Mouse (Mus musculus) G1E (cell line): ENCODE measurements around the gene Rsrp1. TPM values are rescaled to one million over a fixed set of nuclear protein-coding genes. Genes with fewer than 3 reads are reported as not detected.
"Not testable (repeated sequence)": the region's sequence is repeated elsewhere in the genome, so short reads cannot be mapped to it uniquely, and the experiment has no call there.

Experiments
- ATAC-seq: 2 replicates; pipeline ENCODE4 v1.8.0; 2016; ENCODE audit warnings: mild to moderate bottlenecking; ENCODE audit not compliant: insufficient number of reproducible peaks, poor library complexity, low FRiP score, severe bottlenecking; ENCODE audit errors: extremely low read depth
- DNase-seq: peaks from one replicate; pipeline ENCODE4 v3.0.0; 2012; ENCODE audit warnings: low spot score
- H3K27me3 ChIP-seq: 2 replicates; pipeline ENCODE4 v1.6.1; 2012; ENCODE audit warnings: mild to moderate bottlenecking, low read length, inconsistent platforms; ENCODE audit not compliant: insufficient read depth
- H3K36me3 ChIP-seq: replicated peaks from 2 replicates; pipeline ENCODE3; 2012; ENCODE audit warnings: mild to moderate bottlenecking, inconsistent platforms
- H3K4me1 ChIP-seq: 2 replicates; pipeline ENCODE4 v1.6.1; 2012; ENCODE audit warnings: low read depth, low read length, inconsistent platforms, mixed read lengths; ENCODE audit not compliant: insufficient read depth
- H3K4me3 ChIP-seq: 2 replicates; pipeline ENCODE4 v1.5.1; 2012; ENCODE audit warnings: low read depth, mild to moderate bottlenecking, inconsistent platforms, low read length, moderate library complexity, mixed read lengths
- H3K9me3 ChIP-seq: replicated peaks from 2 replicates; pipeline ENCODE4 v1.6.1; 2012; ENCODE audit warnings: inconsistent platforms
- CTCF ChIP-seq: IDR thresholded peaks from 2 replicates; pipeline ENCODE4 v1.5.1; 2012; ENCODE audit warnings: low read depth, low read length, inconsistent platforms, mixed read lengths
- GATA1 ChIP-seq: IDR thresholded peaks from 2 replicates; pipeline ENCODE4 v1.6.1; 2012; ENCODE audit warnings: borderline replicate concordance, low read length, inconsistent platforms, mixed read lengths
- GATA2 ChIP-seq: IDR thresholded peaks from 2 replicates; pipeline ENCODE4 v1.6.1; 2012; ENCODE audit warnings: low read depth, low read length, inconsistent platforms, borderline replicate concordance
- POLR2AphosphoS5 ChIP-seq: IDR thresholded peaks from 2 replicates; pipeline ENCODE4 v1.6.1; 2012; ENCODE audit warnings: low read depth, low read length, inconsistent platforms; ENCODE audit not compliant: insufficient replicate concordance
- TAL1 ChIP-seq: conservative IDR thresholded peaks from 2 replicates; pipeline ENCODE4 v1.6.1; 2012; ENCODE audit warnings: low read depth, low read length, inconsistent platforms, mixed read lengths
- polyA plus RNA-seq: library from polyadenylated mRNA; stranded (reverse); fragments of >175 nt; gene quantifications from 2 replicates; pipeline ENCODE4 v1.2.3, GENCODE M21; 2012
- total RNA-seq, 2 experiments: library from RNA; stranded (forward) in 1 of 2; stranded (reverse) in 1 of 2; fragments of 200-1000 nt in 1 of 2; fragments of >200 nt in 1 of 2; fragmentation: Nextera tagmentation in 1 of 2; gene quantifications; 2 replicates each; pipeline ENCODE4 v1.2.3; 2014 to 2017

Rsrp1 gene
- total and polyA plus RNA-seq, 3 experiments, result 286 to 492 (median 468) TPM

DNA sequence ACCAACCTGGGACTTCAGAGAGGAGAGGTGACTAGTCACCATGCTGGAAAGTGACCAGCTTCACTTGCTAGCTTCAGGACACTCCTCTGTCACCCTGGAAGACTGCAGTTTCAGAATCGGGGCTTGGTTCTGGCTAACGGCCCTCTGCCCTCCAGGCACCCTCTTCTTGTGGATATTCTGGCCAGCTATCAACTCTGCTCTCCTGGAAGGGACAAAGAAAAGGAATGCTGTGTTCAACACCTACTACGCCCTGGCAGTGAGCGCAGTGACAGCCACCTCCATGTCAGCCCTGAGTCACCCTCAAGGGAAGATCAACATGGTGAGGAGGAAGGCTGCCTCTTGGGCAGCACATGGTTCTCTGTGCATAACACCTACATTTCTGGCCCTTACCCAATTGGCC, 39.0 kb upstream of the Rsrp1 start:
- Histone ChIP-seq H3K36me3 (peaks cover 44% of the 10 kb centered on the region), H3K9me3 (no peaks in the 10 kb centered on the region), H3K4me3 (no peak overlapping the region), H3K4me1 (peaks cover 18% of the 10 kb centered on the region), H3K27me3 (no peaks in the 10 kb centered on the region)
- ATAC-seq (no peak), DNase-seq (no peak)
- TF ChIP-seq POLR2AphosphoS5, result no peak
- TF ChIP-seq GATA1, result no peak
- no peak for TF ChIP-seq GATA2
- TF ChIP-seq CTCF, result no peak
- no peak for TF ChIP-seq TAL1

DNA sequence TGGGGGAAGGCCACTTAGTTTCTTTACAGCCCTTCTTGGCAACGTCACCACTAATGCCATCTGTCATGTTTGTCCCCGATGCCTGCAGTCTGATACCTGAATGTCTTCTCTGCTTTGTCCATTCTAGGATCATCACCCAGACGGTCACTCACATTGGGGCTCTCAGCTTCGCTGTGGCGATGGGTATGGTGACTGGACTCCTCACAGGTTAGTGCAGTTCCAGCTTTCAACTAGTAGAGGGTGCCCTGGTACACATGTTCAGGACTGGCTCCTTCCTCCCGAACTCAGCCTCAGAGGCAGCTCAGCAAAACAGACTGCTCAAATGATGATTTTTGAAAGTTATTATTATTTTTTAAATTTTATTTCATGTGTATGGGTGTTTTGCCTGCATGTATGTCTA, 31.3 kb upstream of the Rsrp1 start:
- Histone ChIP-seq H3K9me3 (no peaks in the 10 kb centered on the region), H3K27me3 (no peaks in the 10 kb centered on the region), H3K36me3 (peaks cover 64% of the 10 kb centered on the region), H3K4me3 (no peak overlapping the region), H3K4me1 (peaks cover 5% of the 10 kb centered on the region)
- DNase-seq (no peak), ATAC-seq (peak; percentile 15; the same call in 1 of the 2 replicates)
- TF ChIP-seq TAL1 (no peak), CTCF (peak; percentile 95), POLR2AphosphoS5 (no peak), GATA1 (no peak), GATA2 (no peak)

DNA sequence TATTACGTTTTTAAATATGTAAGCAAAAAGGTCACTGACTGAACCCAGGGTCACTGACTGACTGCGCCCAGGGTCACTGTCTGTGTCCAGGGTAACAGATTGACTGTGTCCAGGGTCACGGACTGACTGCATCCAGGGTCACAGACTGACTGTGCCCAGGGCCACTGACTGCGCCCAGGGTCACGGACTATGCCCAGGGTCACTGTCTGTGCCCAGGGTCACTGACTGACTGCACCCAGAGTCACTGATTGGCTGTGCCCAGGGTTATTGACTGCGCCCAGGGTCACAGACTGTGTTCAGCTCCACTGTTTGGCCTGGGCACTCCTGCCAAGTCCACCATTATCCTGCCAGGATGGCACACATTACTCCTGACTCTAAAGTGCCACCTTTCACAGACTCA, 26.1 kb upstream of the Rsrp1 start:
- ATAC-seq, result no peak
- TF ChIP-seq CTCF, result no peak
- TF ChIP-seq GATA1, result no peak
- no peak for TF ChIP-seq GATA2
- TF ChIP-seq POLR2AphosphoS5, result no peak
- no peak for TF ChIP-seq TAL1

DNA sequence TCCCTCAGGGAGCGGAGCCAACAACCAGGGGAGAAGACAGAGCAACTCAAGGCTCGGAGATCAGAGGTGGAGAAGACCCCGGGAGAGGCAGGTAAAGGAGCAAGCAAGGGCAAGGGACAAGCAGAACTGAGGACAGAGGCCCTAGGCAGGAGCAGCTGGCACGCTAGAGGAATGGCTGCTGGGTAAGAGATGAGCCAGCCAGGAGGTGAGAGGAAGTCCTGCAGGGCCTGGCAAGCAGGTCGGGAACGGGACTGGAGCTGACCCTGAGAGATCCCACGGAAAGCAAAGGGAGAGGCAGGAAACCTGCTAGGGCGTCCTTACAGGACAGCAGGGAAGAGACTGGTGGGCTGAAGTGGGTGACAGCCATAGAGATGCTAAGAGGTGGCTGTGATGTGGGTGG, 22.3 kb upstream of the Rsrp1 start:
- ATAC-seq (no peak), DNase-seq (no peak)
- H3K4me1 ChIP-seq, result peaks cover 7% of the 10 kb centered on the region; the same call in 1 of the 2 replicates
- TF ChIP-seq GATA2 (no peak), POLR2AphosphoS5 (no peak), TAL1 (no peak), GATA1 (no peak), CTCF (no peak)
- H3K36me3 ChIP-seq, result peaks cover 99% of the 10 kb centered on the region
- H3K9me3 ChIP-seq, result no peaks in the 10 kb centered on the region
- H3K4me3 ChIP-seq, result no peak overlapping the region
- H3K27me3 ChIP-seq, result no peaks in the 10 kb centered on the region

More for the DNA sequence above, 26.1 kb upstream of the Rsrp1 start:
- Histone ChIP-seq H3K4me3 (no peak overlapping the region), H3K36me3 (peaks cover 88% of the 10 kb centered on the region), H3K27me3 (no peaks in the 10 kb centered on the region), H3K9me3 (no peaks in the 10 kb centered on the region), H3K4me1 (peaks cover 4% of the 10 kb centered on the region; the same call in 1 of the 2 replicates)
- DNase-seq, result no peak

DNA sequence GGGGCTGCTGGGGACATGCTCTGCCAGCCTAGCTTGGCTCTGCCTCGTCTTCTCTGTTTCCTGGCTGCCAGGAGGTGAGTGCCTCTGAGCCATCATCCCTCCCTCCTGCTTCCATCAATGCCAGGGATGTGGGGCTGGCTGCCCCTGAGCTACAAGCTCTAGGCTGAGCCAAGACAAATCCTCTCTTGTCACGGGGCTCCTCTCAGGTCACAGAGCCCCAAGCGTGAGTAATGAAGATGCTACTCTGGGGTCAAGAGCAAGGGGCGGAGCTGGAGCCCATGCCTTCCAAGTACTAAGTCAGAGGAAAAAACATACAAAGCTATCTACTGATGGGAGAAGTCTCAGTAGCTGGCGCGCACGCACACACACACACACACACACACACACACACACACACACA, 20.3 kb upstream of the Rsrp1 start:
- peaks cover 14% of the 10 kb centered on the region; the same call in 1 of the 2 replicates for H3K4me1 ChIP-seq
- ATAC-seq (no peak), DNase-seq (no peak)
- no peaks in the 10 kb centered on the region for H3K9me3 ChIP-seq
- no peaks in the 10 kb centered on the region for H3K27me3 ChIP-seq
- H3K36me3 ChIP-seq, result peaks cover 99% of the 10 kb centered on the region
- TF ChIP-seq CTCF, result no peak
- TF ChIP-seq GATA1, result no peak
- no peak for TF ChIP-seq GATA2
- no peak for TF ChIP-seq POLR2AphosphoS5
- TF ChIP-seq TAL1, result no peak
- no peak overlapping the region for H3K4me3 ChIP-seq

DNA sequence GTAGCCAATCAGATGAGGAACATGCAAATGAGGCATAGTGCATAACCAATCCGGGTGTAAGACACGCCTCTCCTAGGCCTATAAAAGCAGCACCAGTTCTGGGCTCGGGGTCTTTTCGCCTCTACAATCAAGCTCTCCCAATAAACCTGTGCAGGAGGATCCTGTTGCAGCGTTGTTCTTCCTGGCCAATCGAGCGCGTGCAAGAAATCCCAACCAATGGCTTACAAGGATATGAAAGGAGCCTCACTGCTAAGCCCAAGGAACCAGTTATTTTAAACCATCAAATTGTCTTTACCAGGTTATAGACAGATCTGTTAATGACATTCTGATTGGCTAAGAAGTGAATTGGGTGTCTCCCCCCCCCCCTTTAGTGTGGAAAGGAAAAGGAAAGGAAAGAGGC, 12.0 kb upstream of the Rsrp1 start:
- Histone ChIP-seq H3K4me1 (peaks cover 48% of the 10 kb centered on the region), H3K36me3 (peaks cover 60% of the 10 kb centered on the region)
- ATAC-seq, H3K4me3 ChIP-seq, H3K27me3 ChIP-seq, DNase-seq, H3K9me3 ChIP-seq: not testable (repeated sequence)

DNA sequence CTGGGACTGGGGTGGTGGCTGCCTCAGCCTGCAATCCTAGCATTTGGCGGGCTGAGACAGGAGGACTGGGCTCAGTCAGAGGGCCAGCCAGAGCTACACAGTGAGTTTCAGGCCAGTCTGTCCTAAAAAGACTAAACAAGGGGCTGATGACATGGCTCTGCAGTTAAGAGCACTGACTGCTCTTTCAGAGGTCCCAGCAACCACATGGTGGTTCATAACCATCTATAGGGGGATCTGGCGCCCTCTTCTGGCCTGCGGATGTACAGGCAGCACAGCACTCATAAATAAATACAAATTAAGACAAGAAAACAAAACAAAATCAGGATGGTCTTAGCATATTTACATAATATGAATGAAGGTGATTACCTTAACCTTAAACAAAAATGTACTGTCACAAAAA, 10.0 kb upstream of the Rsrp1 start:
- DNase-seq (no peak), ATAC-seq (no peak)
- Histone ChIP-seq H3K36me3 (peaks cover 39% of the 10 kb centered on the region), H3K27me3 (no peaks in the 10 kb centered on the region), H3K4me1 (peaks cover 57% of the 10 kb centered on the region), H3K9me3 (no peaks in the 10 kb centered on the region), H3K4me3 (peak overlapping the region; percentile 66; the same call in 1 of the 2 replicates)
- TF ChIP-seq CTCF (peak; percentile 90), GATA2 (no peak), TAL1 (no peak)
